Mouse (Mus musculus) C2C12 (cell line): ENCODE measurements around the gene Ccdc30.

ENCODE experiments used
- CTCF ChIP-seq: IDR thresholded peaks from one replicate; pipeline ENCODE4 v1.5.1; 2011; ENCODE audit not compliant: control insufficient read depth, insufficient read depth, insufficient read length
- FOSL1 ChIP-seq: IDR thresholded peaks from one replicate; pipeline ENCODE4 v1.8.0; 2011; ENCODE audit warnings: mild to moderate bottlenecking, low read length; ENCODE audit not compliant: poor library complexity, insufficient read depth, severe bottlenecking
- MAX ChIP-seq: IDR thresholded peaks from one replicate; pipeline ENCODE4 v1.6.1; 2011; ENCODE audit warnings: mild to moderate bottlenecking, control low read depth
- USF1 ChIP-seq: IDR thresholded peaks from one replicate; pipeline ENCODE4 v1.6.1; 2011; ENCODE audit warnings: low read depth, mild to moderate bottlenecking, control low read depth, moderate library complexity

- no peak for TF ChIP-seq FOSL1
- no peak for TF ChIP-seq MAX
- no peak for TF ChIP-seq USF1
- no peak for TF ChIP-seq CTCF
These were observed 76.9 kb downstream of the Ccdc30 start for GRCm38 (mm10) chr4:119338422-119338821.
